Mouse (Mus musculus) left cerebral cortex, postnatal 10 days (tissue): Measurements from ENCODE around the gene Letm1. TPM values are rescaled to one million over a fixed set of nuclear protein-coding genes. Genes with fewer than 3 reads are reported as not detected.

Source experiments
- DNase-seq, 2 experiments: peaks; one replicate each; pipeline ENCODE4 v3.0.0; 2021 to 2022; ENCODE audit warnings: low spot score in 2 of 2, mixed read lengths in 1 of 2; ENCODE audit errors: extremely low spot score in 1 of 2
- intact Hi-C: fragments of 180-260 bp; cut with DNase I; formaldehyde crosslinking; loops from one replicate; pipeline ENCODE4 v1.15.1; 2025
- total RNA-seq, 2 experiments: library from RNA; stranded (reverse); gene quantifications; 2 replicates each; pipeline ENCODE4 v1.2.3; 2021

Gene Letm1
- total RNA-seq, 2 experiments from 2014 or later: 99.6 to 113 TPM

GRCm38 (mm10) chr5:33781964-33782344, 663 bp downstream of the Letm1 start:
- peak in 1 of 2 experiments; percentile 9 for DNase-seq
- intact Hi-C loops: loop anchor here (5.0 kb wide), 1 partner anchor 35 kb away; no protein-coding TSS in a partner anchor

- no peak for DNase-seq
- intact Hi-C loops: no loop called here
These were observed 5.4 kb downstream of the Letm1 start for GRCm38 (mm10) chr5:33777195-33777594.

- intact Hi-C loops: no loop called here
- no peak for DNase-seq
These were observed 39.1 kb downstream of the Letm1 start for GRCm38 (mm10) chr5:33743481-33743880.

DNA sequence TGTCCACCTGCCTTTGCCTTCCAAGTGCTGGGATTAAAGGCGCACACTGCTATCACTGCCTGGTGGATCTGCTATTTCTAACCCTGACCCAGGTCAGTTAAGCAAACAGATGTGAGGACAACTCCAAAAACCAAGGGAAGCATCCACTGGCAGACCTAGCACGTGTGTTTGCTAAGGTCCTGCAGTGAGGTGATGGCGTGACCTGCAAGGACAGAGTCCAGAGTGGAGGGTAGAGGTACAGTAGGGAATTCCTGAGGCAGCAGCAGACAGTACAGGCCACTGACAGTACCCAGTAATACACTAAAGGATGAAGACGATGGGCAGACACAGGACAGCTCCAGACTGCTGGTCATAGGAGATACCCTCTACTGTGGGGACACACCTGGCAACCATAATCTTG, 42.1 kb downstream of the Letm1 start:
- no peak for DNase-seq
- intact Hi-C loops: no loop called here

- no peak for DNase-seq
- intact Hi-C loops: no loop called here
These were observed 44.3 kb downstream of the Letm1 start for GRCm38 (mm10) chr5:33738341-33738740.

DNA sequence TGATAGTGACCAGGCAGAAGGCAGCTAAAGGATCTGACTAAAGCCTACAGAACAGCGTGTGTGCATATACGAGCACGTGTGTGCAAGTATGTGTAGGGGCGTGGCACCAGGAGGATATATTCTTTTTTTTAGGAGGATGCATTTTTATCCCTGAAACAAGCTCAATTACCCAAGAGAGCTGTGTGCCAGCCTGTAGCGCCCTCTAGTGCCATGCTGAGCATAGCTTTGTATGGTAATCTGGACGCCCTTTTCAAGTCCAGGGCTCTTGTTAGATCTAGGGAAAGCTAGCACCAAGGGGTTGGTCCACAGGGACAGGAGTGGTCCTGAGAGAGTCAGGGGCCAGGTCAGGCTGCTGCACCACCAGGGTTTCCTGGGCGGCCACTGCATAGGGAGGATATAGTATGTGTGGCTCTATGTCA, 44.7 kb downstream of the Letm1 start:
- peak; percentile 53 to 78 for DNase-seq
- intact Hi-C loops: no loop called here

- intact Hi-C loops: no loop called here
- DNase-seq: no peak
These were observed 46.4 kb downstream of the Letm1 start for GRCm38 (mm10) chr5:33736230-33736629.

DNA sequence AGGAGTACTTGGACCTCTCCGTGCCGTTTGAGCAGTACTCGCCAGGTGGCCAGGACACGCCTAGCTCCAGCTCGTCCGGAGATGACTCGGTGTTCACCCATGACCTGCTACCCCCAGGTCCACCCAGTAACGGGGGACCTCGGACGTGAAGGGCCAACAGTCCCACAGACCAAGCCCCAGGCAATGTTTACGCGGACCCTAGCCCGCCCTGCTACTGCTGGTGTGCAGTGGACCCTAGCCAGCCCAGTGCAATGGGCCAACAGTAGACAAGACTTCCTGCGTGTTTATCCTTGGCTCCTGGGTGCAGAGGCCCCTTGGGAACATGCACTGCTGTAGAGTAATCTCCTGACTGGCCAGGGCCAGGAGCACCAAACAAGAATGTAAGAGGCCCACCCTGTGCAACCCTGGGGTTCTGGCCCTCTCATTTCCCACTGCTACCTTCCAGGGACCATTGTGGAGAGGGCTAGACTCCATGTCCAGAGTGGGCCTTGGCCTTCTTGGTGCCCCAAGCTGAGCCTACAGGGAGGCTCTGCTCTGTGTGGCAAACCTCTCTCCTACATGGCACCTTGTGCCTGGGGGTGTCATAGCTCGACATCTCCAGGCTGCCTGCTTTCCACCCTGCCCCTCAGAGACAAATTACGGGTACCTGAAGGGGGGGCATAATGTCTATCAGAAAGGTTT, 47.1 kb downstream of the Letm1 start:
- DNase-seq: peak in 1 of 2 experiments; percentile 22
- intact Hi-C loops: no loop called here

GRCm38 (mm10) chr5:33733837-33734236, 48.8 kb downstream of the Letm1 start:
- intact Hi-C loops: loop anchor here (5.0 kb wide), 1 partner anchor 47 kb away; no protein-coding TSS in a partner anchor
- DNase-seq: no peak

DNA sequence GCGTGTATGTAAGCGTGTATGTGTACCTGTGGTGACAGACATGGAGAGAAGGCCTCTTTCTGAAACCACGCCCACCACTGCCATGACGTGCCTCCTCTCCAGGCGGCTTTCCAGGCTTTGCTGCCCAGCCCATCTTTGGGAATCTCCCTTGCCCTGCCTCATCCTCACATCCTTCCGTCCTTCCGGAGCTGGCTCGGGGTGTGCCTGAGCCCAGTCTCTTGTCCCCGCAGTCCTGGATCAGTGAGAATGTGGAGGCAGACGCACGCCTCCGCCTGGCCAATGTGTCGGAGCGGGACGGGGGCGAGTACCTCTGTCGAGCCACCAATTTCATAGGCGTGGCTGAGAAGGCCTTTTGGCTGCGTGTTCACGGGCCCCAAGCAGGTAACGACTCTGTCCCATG, 51.6 kb downstream of the Letm1 start:
- intact Hi-C loops: loop anchor here (5.0 kb wide), 1 partner anchor 44 kb away; no protein-coding TSS in a partner anchor
- DNase-seq: no peak

- no peak for DNase-seq
- intact Hi-C loops: loop anchor here (5.0 kb wide), 1 partner anchor 43 kb away; no protein-coding TSS in a partner anchor
These were observed 52.1 kb downstream of the Letm1 start for GRCm38 (mm10) chr5:33730516-33730915.

DNA sequence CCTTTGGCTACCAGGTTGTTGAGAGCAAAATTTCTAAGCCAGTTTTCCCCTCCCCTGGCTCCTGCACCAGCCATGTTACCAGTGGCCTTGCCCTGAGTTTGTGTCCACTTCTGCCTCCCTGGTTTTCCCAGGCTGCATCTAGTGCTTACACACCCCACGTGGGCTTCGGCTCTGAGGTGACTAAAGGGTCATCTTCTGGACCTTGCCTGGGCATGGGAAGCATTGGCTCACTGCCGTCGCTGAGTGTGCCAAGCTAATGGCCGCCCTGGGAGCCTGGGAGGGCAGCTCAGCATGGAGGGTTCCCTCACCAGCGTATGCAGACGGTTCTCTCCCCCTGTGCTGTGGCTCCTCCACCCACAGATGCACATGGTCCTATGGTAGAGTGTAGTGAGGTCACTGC, 53.8 kb downstream of the Letm1 start:
- intact Hi-C loops: no loop called here
- no peak for DNase-seq

DNA sequence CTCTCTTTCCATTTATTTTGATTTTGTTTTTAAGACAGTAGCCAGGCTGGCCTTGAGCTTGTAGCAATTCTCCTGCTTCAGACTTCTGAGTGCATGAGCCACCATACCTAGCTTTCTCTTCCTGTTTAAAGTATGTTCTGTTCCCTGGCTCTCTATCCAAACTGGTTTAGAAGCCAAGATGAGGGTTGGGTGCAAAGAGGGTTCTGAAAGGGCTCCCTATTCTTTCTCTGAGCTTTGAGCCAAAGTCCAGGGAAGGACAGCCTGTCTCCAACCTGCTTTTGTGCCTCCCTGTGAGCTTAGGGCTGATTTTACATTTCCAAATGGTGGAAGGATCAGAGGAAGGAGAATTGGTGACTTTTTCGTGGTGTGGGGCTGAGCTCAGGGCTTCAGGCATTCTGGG, 55.7 kb downstream of the Letm1 start:
- DNase-seq: no peak
- intact Hi-C loops: no loop called here

GRCm38 (mm10) chr5:33726081-33726647, 56.5 kb downstream of the Letm1 start:
- intact Hi-C loops: no loop called here
- peak in 1 of 2 experiments; percentile 61 for DNase-seq

- intact Hi-C loops: no loop called here
- DNase-seq: no peak
These were observed 58.8 kb downstream of the Letm1 start for GRCm38 (mm10) chr5:33723641-33724465.

GRCm38 (mm10) chr5:33723019-33723640, 59.5 kb downstream of the Letm1 start:
- intact Hi-C loops: no loop called here

GRCm38 (mm10) chr5:33722266-33723018, 60.2 kb downstream of the Letm1 start:
- intact Hi-C loops: no loop called here
- DNase-seq: no peak

More at GRCm38 (mm10) chr5:33723019-33723640, 59.5 kb downstream of the Letm1 start:
- peak in 1 of 2 experiments; percentile 60 for DNase-seq

DNA sequence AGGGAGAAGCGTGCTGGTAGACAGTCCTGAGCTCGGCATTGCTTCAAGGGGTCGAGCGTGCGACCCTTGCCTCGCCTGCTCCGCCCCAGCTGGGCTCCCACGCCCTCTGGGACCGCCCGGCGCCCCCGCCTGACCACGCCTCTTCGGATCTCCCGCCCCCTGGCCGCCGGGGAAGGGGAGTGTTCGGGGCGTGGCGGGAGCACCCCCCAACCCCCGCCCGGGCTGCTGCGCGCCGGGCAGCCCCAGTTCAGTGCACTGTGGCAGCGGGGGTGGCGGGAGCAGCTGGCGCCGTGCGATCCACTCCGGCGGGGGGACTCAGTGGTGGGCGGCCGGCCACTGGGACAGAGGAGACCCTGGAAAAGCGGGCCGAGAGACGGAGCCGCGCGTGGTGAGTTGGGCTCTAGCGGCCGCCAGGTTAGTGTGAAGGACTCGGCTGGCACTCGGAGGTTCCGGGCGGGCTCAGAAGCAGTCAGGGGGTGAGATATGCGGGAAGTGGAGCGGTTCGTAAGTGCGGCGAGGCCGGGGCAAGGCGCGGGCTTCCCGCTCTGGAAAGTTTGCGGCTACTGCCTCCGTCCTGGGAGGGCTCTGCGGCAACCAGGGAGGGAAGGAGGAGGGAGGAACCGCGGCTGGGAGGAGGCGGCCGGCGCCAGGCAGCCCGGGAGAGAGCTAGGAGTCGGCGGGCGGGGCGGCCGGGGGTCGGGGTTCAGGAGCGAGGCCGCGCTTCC, 60.9 kb downstream of the Letm1 start, which contains the start of gene Fgfr3:
Fgfr3 (plus strand) TSS at position 134 of the 725 bp plus-strand sequence.
- peak in 1 of 2 experiments; percentile 73 for DNase-seq

More for the DNA sequence above, 60.9 kb downstream of the Letm1 start, which contains the start of gene Fgfr3:
- intact Hi-C loops: no loop called here
